Mouse (Mus musculus): ENCODE data around the gene Cdc42bpb. TPM values are rescaled to one million over a fixed set of nuclear protein-coding genes. Genes with fewer than 3 reads are reported as not detected.

Cdc42bpb gene
- polyA plus RNA-seq (2017; shearing (Covaris generic)) = not detected

GRCm38 (mm10) chr12:111377376-111377973 lies at the start of gene Cdc42bpb:
Gene Cdc42bpb, minus strand, starts transcription at chr12:111377718.

DNA sequence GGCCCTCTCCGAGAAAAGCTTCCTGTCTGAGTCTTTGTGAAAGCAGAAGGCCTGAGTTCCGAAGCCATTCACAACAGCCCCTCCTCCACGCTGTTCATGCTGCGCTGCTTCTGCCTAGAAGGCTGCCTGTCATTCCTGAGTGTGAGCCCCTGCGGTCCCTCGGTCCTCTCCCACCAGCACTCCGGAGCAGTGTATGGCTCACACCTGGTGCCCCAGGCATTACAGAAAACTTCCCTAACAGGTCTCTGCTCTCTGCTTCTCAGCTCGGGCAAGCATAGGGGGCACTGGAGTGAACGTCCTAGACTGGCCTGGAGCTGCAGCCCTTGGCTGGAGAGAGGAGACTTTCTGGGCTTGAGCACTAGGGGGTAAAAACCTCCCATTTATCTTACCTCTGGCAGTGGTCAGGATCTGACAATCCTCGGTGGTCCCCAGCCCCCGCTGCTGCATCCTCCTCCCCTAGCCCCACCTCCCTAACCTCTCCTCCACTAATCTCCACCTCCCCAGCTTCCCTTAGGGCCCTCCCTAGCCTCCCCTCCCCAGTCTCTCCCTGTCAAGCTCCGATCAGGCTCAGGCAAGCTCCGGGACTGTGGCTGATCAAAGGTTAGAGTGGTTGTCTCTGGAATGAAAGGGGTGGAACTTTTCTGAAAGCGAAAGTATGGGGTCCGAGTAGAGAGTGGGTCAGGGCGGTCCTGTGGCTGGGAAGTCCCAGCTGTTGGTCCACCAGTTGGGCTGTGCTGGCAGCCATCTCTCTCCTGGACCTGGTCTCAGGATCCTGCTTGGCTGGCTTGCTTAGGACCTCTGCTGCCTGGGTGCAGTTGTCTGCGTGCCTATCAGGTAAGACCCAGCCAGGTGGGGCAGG lies 39.6 kb upstream of the Cdc42bpb start, which contains the start of gene Exoc3l4:
Gene Exoc3l4, plus strand, starts transcription at position 97 of the 859 bp plus-strand sequence.

DNA sequence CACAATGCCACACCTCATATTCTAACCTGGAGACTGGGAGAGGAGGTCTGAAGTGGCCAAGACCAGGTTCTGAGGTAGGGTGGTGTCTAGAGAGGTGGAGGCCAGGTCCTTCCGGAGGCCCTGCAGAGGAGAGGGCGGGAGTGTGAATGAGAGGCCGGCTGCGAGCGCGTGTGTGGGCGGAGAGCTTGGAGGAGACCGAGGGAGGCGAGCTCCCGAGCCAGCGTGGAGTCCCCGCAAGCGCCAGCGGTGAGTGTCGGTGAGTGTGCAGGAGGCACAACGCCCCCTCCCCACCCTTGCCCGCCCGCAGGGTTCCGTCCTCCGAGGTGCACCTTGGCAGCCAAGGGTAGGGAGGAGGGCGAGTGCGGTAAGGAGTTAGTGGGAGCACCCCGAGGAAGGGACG lies 29.1 kb upstream of the Cdc42bpb start, which contains the start of gene Lbhd2:
Gene Lbhd2, plus strand, starts transcription at position 188 of the 400 bp plus-strand sequence.

GRCm38 (mm10) chr12:111270629-111271277 lies 106.8 kb downstream of the Cdc42bpb start, which contains the start of gene Amn:
Gene Amn, plus strand, starts transcription at chr12:111271095.

Other genes starting within 250 kb of the Cdc42bpb start
- 19.5 TPM for gene Traf3, start 211.3 kb downstream of the Cdc42bpb start, polyA plus RNA-seq (2017; shearing (Covaris generic))
- 1.6 TPM for gene 4930595D18Rik, start 193.2 kb downstream of the Cdc42bpb start, polyA plus RNA-seq (2017; shearing (Covaris generic))
- gene Amn, start 106.6 kb downstream of the Cdc42bpb start, polyA plus RNA-seq (2017; shearing (Covaris generic)) = not detected
- not detected for gene Lbhd2, start 29.1 kb upstream of the Cdc42bpb start, polyA plus RNA-seq (2017; shearing (Covaris generic))
- gene Exoc3l4, start 39.3 kb upstream of the Cdc42bpb start, polyA plus RNA-seq (2017; shearing (Covaris generic)) = not detected
- gene Tnfaip2, start 64.8 kb upstream of the Cdc42bpb start, polyA plus RNA-seq (2017; shearing (Covaris generic)) = not detected
- not detected for gene Gm266, start 108.1 kb upstream of the Cdc42bpb start, polyA plus RNA-seq (2017; shearing (Covaris generic))
- gene Eif5, start 160.3 kb upstream of the Cdc42bpb start, polyA plus RNA-seq (2017; shearing (Covaris generic)) = 107 TPM
- gene Mark3, start 196.8 kb upstream of the Cdc42bpb start, polyA plus RNA-seq (2017; shearing (Covaris generic)) = 14.7 TPM